Mouse (Mus musculus) testis, adult 2 months (tissue): ENCODE results near the gene C130073F10Rik.

Experiments
- CTCF ChIP-seq: fragments of 200-500 bp; IDR thresholded peaks from 2 replicates; pipeline ENCODE4 v1.5.1; 2012; ENCODE audit warnings: low read depth, mild to moderate bottlenecking, inconsistent platforms, low read length, moderate library complexity; ENCODE audit not compliant: control insufficient read depth, insufficient read depth, insufficient replicate concordance
- POLR2A ChIP-seq: fragments of 200-500 bp; IDR thresholded peaks from 2 replicates; pipeline ENCODE4 v1.6.1; 2012; ENCODE audit warnings: low read depth, mild to moderate bottlenecking, inconsistent platforms, low read length, moderate library complexity; ENCODE audit not compliant: control insufficient read depth

DNA sequence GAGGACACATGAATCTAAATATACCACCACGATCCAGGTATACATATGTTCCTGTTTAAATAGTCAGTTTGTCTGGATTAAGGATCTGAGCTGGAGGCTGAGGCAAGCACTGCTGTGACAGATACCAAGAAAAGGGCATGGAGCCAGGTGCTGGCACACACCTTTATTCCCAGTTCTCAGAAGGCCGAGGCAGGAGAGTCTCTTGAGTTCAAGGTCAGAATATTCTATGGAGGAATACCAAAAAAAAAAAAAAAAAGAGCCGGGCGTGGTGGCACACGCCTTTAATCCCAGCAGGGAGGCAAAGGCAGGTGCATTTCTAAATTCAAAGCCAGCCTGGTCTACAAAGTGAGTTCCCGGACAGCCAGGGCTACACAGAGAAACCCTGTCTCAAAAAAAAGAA is 31.3 kb downstream of the C130073F10Rik start:
- TF ChIP-seq CTCF (no peak), POLR2A (no peak)
